Mouse (Mus musculus) liver, embryonic 11.5 days (tissue): Measurements from ENCODE around the gene Tomm7. TPM values are rescaled to one million over a fixed set of nuclear protein-coding genes. Genes with fewer than 3 reads are reported as not detected.
A peak's percentile ranks its signal among the peaks of the same experiment; 100 is the strongest.
"Not testable (repeated sequence)": the region's sequence is repeated elsewhere in the genome, so short reads cannot be mapped to it uniquely, and the experiment has no call there.

ENCODE experiments used
- ATAC-seq: fragments of 200-750 bp; cut with Nextera tagmentation; replicated peaks from 2 replicates; pipeline ENCODE4 v1.8.0; 2017; ENCODE audit warnings: moderate number of reproducible peaks, mild to moderate bottlenecking, moderate TSS enrichment, moderate library complexity; ENCODE audit not compliant: low FRiP score
- DNase-seq: peaks from one replicate; pipeline ENCODE4 v3.0.0-alpha.2; 2017; ENCODE audit warnings: low spot score
- H3K27ac ChIP-seq: fragments of 300-500 bp; sonication (generic); 2 replicates; pipeline ENCODE4 v1.5.1; 2014; ENCODE audit warnings: mild to moderate bottlenecking, low read depth, low read length, control low read depth
- H3K27me3 ChIP-seq: fragments of 300-500 bp; sonication (generic); replicated peaks from 2 replicates; pipeline ENCODE4 v1.6.1; 2014; ENCODE audit warnings: low read length, mixed read lengths; ENCODE audit not compliant: control insufficient read depth, insufficient read depth
- H3K36me3 ChIP-seq: fragments of 300-500 bp; sonication (generic); 2 replicates; pipeline ENCODE4 v1.6.1; 2014; ENCODE audit warnings: mild to moderate bottlenecking, low read length, moderate library complexity, mixed read lengths; ENCODE audit not compliant: control insufficient read depth, insufficient read depth
- H3K4me1 ChIP-seq: fragments of 300-500 bp; sonication (generic); replicated peaks from 2 replicates; pipeline ENCODE4 v1.6.1; 2014; ENCODE audit warnings: low read length, mixed read lengths; ENCODE audit not compliant: control insufficient read depth, insufficient read depth
- H3K4me2 ChIP-seq: fragments of 300-500 bp; sonication (generic); 2 replicates; pipeline ENCODE4 v1.6.1; 2014; ENCODE audit warnings: mild to moderate bottlenecking, control low read depth, moderate library complexity
- H3K4me3 ChIP-seq: fragments of 300-500 bp; sonication (generic); 2 replicates; pipeline ENCODE4 v1.5.1; 2014; ENCODE audit warnings: low read depth, low read length, control low read depth
- H3K9ac ChIP-seq: fragments of 300-500 bp; sonication (generic); 2 replicates; pipeline ENCODE4 v1.6.1; 2014; ENCODE audit warnings: low read depth, low read length, control low read depth
- H3K9me3 ChIP-seq: fragments of 300-500 bp; sonication (generic); 2 replicates; pipeline ENCODE4 v1.6.1; 2016; ENCODE audit warnings: low read length, inconsistent platforms, mixed read lengths; ENCODE audit not compliant: control insufficient read depth
- WGBS: fragments of 180-500 bp; shearing (Covaris S2); extraction: QIAGEN DNeasy Blood & Tissue Kit; methylation state at CpG from one replicate; pipeline ENCODE4 v1.1.7; 2014; 5-methylcytosine and 5-hydroxymethylcytosine counted together
- polyA plus RNA-seq: library from polyadenylated mRNA; unstranded; fragments of >200 nt; fragmentation: Nextera tagmentation; extraction: Ambion mirVana; gene quantifications from 2 replicates; pipeline ENCODE4 v1.2.1, GENCODE M21; 2014

The Tomm7 gene
- polyA plus RNA-seq, 1 experiment from 2014 or later: 149 TPM

- Histone ChIP-seq H3K36me3 (peaks cover 6% of the 10 kb centered on the region; the same call in 1 of the 2 replicates), H3K27ac (no peak overlapping the region), H3K9ac (no peak overlapping the region), H3K4me3 (no peak overlapping the region), H3K9me3 (no peaks in the 10 kb centered on the region), H3K4me2 (no peak overlapping the region), H3K4me1 (peaks cover 7% of the 10 kb centered on the region; the same call in 1 of the 2 replicates), H3K27me3 (no peaks in the 10 kb centered on the region; the same call in 1 of the 2 replicates)
- DNase-seq (no peak), ATAC-seq (no peak)
- 89% methylated on average over 7 of the region's 7 CpGs for WGBS
These were observed 5.8 kb downstream of the Tomm7 start for GRCm38 (mm10) chr5:23838158-23838557.

- not testable (repeated sequence) for H3K9ac ChIP-seq, DNase-seq, H3K4me1 ChIP-seq, H3K4me3 ChIP-seq, H3K36me3 ChIP-seq, H3K9me3 ChIP-seq, ATAC-seq, H3K27ac ChIP-seq, H3K4me2 ChIP-seq
- peaks cover 16% of the 10 kb centered on the region for H3K27me3 ChIP-seq
- WGBS: 71% methylated on average over 1 of the region's 1 CpGs
These were observed 8.3 kb downstream of the Tomm7 start for GRCm38 (mm10) chr5:23835691-23836090.

GRCm38 (mm10) chr5:23830897-23831752 lies 12.8 kb downstream of the Tomm7 start:
- ATAC-seq: no peak
- WGBS: 30% methylated on average over 58 of the region's 58 CpGs
- H3K27ac ChIP-seq: no peak overlapping the region
- peak overlapping the region; percentile 46 for H3K4me2 ChIP-seq
- H3K4me1 ChIP-seq: no peaks in the 10 kb centered on the region
- no peaks in the 10 kb centered on the region for H3K9me3 ChIP-seq
- no peak for DNase-seq
- H3K36me3 ChIP-seq: no peaks in the 10 kb centered on the region
- H3K4me3 ChIP-seq: peak overlapping the region; percentile 21
- no peak overlapping the region for H3K9ac ChIP-seq
- H3K27me3 ChIP-seq: peaks cover 24% of the 10 kb centered on the region

GRCm38 (mm10) chr5:23826321-23827004 lies 17.5 kb downstream of the Tomm7 start:
- Histone ChIP-seq H3K4me3 (no peak overlapping the region), H3K9ac (no peak overlapping the region), H3K9me3 (no peaks in the 10 kb centered on the region), H3K36me3 (no peaks in the 10 kb centered on the region), H3K27me3 (peaks cover 15% of the 10 kb centered on the region), H3K4me2 (no peak overlapping the region), H3K4me1 (no peaks in the 10 kb centered on the region), H3K27ac (no peak overlapping the region)
- 31% methylated on average over 11 of the region's 11 CpGs for WGBS
- peak; percentile 49 for DNase-seq
- no peak; the same call in 1 of the 2 replicates for ATAC-seq

- H3K4me3 ChIP-seq: no peak overlapping the region
- H3K27me3 ChIP-seq: no peaks in the 10 kb centered on the region
- no peak for DNase-seq
- peaks cover 10% of the 10 kb centered on the region for H3K36me3 ChIP-seq
- no peaks in the 10 kb centered on the region for H3K9me3 ChIP-seq
- no peaks in the 10 kb centered on the region for H3K4me1 ChIP-seq
- no peak overlapping the region for H3K4me2 ChIP-seq
- ATAC-seq: no peak
- WGBS: 76% methylated on average over 8 of the region's 8 CpGs
- H3K9ac ChIP-seq: no peak overlapping the region
- H3K27ac ChIP-seq: no peak overlapping the region
These were observed 19.7 kb downstream of the Tomm7 start for GRCm38 (mm10) chr5:23824171-23824733.

- WGBS: 73% methylated on average over 11 of the region's 11 CpGs
These were observed 21.7 kb downstream of the Tomm7 start for GRCm38 (mm10) chr5:23822306-23822705.

GRCm38 (mm10) chr5:23816681-23817080 lies 27.3 kb downstream of the Tomm7 start:
- no peaks in the 10 kb centered on the region for H3K27me3 ChIP-seq
- WGBS: 89% methylated on average over 15 of the region's 15 CpGs
- ATAC-seq: no peak

More at GRCm38 (mm10) chr5:23822306-23822705, 21.7 kb downstream of the Tomm7 start:
- no peaks in the 10 kb centered on the region for H3K4me1 ChIP-seq
- no peak overlapping the region for H3K4me3 ChIP-seq
- H3K36me3 ChIP-seq: peaks cover 19% of the 10 kb centered on the region
- H3K4me2 ChIP-seq: no peak overlapping the region
- no peak overlapping the region for H3K27ac ChIP-seq
- H3K27me3 ChIP-seq: no peaks in the 10 kb centered on the region
- H3K9ac ChIP-seq: no peak overlapping the region
- DNase-seq: no peak
- no peaks in the 10 kb centered on the region for H3K9me3 ChIP-seq
- 0 out of 2 replicates have a peak, but pooled peaks have one; percentile 18 for ATAC-seq

GRCm38 (mm10) chr5:23814841-23815240 lies 29.1 kb downstream of the Tomm7 start:
- H3K27me3 ChIP-seq: no peaks in the 10 kb centered on the region
- H3K36me3 ChIP-seq: peaks cover 70% of the 10 kb centered on the region
- 91% methylated on average over 5 of the region's 5 CpGs for WGBS
- no peak overlapping the region for H3K27ac ChIP-seq
- no peak overlapping the region for H3K4me3 ChIP-seq
- peaks cover 12% of the 10 kb centered on the region for H3K9me3 ChIP-seq
- H3K9ac ChIP-seq: no peak overlapping the region
- DNase-seq: no peak
- ATAC-seq: no peak
- no peaks in the 10 kb centered on the region for H3K4me1 ChIP-seq
- H3K4me2 ChIP-seq: no peak overlapping the region

More at GRCm38 (mm10) chr5:23816681-23817080, 27.3 kb downstream of the Tomm7 start:
- H3K27ac ChIP-seq: no peak overlapping the region
- DNase-seq: no peak
- H3K4me1 ChIP-seq: no peaks in the 10 kb centered on the region
- H3K9ac ChIP-seq: no peak overlapping the region
- no peak overlapping the region for H3K4me2 ChIP-seq
- peaks cover 11% of the 10 kb centered on the region for H3K9me3 ChIP-seq
- H3K36me3 ChIP-seq: peaks cover 58% of the 10 kb centered on the region
- H3K4me3 ChIP-seq: no peak overlapping the region
